Mouse (Mus musculus) cortical plate, adult 2 months (tissue): ENCODE results near the gene Unc45a.

ENCODE experiments used
- CTCF ChIP-seq: fragments of 200-500 bp; IDR thresholded peaks from 2 replicates; pipeline ENCODE4 v1.5.1; 2011; ENCODE audit warnings: mild to moderate bottlenecking, control low read depth, low read length; ENCODE audit not compliant: insufficient read depth; ENCODE audit errors: extremely low read depth
- POLR2A ChIP-seq: fragments of 200-500 bp; IDR thresholded peaks from 2 replicates; pipeline ENCODE4 v1.6.1; 2011; ENCODE audit warnings: mild to moderate bottlenecking, low read length, control low read depth; ENCODE audit not compliant: insufficient read depth; ENCODE audit errors: extremely low read depth

- no peak for TF ChIP-seq POLR2A
- no peak for TF ChIP-seq CTCF
Measured at GRCm38 (mm10) chr7:80347670-80348586, 7.1 kb upstream of the Unc45a start.
